Mouse (Mus musculus): ENCODE measurements around the gene Zfand4. TPM values are rescaled to one million over a fixed set of nuclear protein-coding genes. Genes with fewer than 3 reads are reported as not detected.
"Not testable (repeated sequence)": the region's sequence is repeated elsewhere in the genome, so short reads cannot be mapped to it uniquely, and the experiment has no call there.

Zfand4 gene
- 4.9 and 5.9 TPM in 2 replicates for polyA plus RNA-seq (2015; fragmentation: Nextera tagmentation; extraction: Ambion mirVana)

DNA sequence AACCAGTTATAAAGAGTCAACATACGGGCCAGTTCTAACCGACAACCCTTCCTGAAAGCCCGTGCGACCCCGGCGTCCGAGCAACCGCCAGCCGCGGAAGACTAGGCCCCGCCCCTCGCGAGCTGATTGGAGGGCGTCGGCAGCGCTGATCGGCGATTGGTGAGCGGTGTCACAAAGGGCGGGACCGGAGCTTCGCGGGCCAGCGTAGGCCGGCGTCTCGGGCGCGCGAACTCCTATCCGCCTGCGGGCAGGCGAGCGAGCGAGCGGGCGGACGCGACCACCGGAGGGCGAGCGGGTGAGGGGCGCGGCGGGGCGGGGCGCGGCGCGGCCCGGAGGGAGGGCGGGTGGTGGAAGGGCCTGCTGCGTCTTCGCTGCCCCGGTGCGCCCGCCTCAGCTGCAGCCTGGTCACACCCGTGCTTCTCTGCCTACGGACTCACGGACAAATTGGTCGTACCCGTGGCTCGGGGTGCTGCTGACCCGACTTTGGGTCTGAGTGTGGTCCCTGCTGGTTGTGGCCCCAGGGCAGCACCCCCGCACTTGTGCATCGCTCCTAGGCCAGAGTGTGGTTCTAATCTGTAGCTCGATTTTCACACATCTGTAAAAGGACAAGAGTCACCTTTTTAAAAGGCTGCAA, at the start of gene Zfand4:
TSS of gene Zfand4 (plus strand) at position 205 of the 634 bp plus-strand sequence.
- Histone ChIP-seq H3K9me3 (replicated peaks) (no peaks in the 10 kb centered on the region), H3K9ac (peak within 1 kb of the TSS; percentile 85), H3K27me3 (no peaks in the 10 kb centered on the region), H3K4me1 (replicated peaks) (peaks cover 36% of the 10 kb centered on the region), H3K36me3 (peaks cover 6% of the 10 kb centered on the region; the same call in 1 of the 2 replicates), H3K27ac (peak within 1 kb of the TSS; percentile 81), H3K4me2 (peak within 1 kb of the TSS; percentile 80), H3K4me3 (replicated peaks) (peak within 1 kb of the TSS; percentile 74)
- WGBS (ENCODE audit: insufficient replicate concordance) = under 1% methylated on average over 66 of the region's 67 CpGs
- ATAC-seq (ENCODE audit: low read depth) = peak; percentile 97
- peak; percentile 91 for DNase-seq

DNA sequence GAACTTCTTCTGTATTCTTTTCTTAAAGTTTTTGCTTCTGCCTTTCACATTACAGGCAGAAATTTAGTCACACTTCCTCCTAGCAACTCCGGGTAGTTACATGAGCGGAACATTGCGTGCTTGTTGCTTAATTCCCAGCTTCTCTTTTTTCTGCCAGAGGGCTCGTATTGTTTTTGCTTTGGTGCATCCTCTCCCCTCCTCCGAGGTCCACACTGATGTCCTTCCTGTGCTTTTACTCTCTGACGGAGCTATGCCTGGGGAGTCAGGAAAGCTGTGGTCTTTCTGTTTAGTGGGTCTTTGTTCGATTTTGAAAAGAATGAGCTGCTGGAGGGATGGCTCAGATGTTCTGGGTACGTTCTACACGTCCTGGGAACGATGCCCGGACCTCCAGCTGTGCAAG, 36.3 kb upstream of the Zfand4 start:
- ATAC-seq (ENCODE audit: low read depth) = no peak
- Histone ChIP-seq H3K9ac (no peak overlapping the region), H3K27me3 (no peaks in the 10 kb centered on the region), H3K4me3 (replicated peaks) (no peak overlapping the region), H3K4me2 (no peak overlapping the region), H3K36me3 (peaks cover 54% of the 10 kb centered on the region), H3K9me3 (replicated peaks) (no peaks in the 10 kb centered on the region), H3K27ac (no peak overlapping the region), H3K4me1 (replicated peaks) (no peaks in the 10 kb centered on the region)
- DNase-seq = no peak
- 61% methylated on average over 11 of the region's 11 CpGs for WGBS (ENCODE audit: insufficient replicate concordance)

DNA sequence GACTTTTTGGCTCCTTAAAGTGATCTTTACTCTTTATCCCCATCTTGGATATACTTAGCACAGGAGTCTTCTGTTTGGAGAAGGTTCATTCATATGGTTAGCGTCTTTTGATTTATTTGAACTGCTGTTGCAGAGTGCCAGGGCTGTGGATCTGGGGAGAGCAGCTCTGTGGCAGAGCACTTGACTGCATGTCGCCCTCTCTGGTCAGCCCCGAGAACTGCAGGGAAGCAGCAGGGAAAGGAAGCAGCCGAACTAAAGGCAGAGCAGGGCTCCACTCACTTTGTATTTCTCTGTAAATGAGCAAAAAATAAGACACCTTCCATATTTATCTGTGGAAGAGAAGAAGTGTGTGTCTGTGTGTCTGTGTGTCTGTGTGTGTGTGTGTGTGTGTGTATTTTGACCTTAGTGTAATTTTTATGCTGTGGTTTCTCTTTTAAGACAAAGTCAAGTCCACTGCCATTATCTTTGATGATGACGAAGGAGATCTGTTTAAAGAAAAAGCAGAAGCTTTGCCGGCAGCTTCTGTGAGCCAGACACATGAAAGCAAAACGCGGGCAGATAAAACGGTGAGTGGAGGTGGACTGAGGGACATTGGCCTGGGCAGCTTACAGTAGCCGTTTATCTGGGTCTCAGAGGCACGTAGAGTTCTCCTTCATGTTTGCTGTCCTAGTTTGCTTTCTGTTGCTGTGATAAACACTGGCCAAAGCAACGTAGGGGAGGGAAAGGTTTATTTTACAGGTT, 35.1 kb upstream of the Zfand4 start:
- peak overlapping the region; percentile 4; the same call in 1 of the 2 replicates for H3K4me2 ChIP-seq

DNA sequence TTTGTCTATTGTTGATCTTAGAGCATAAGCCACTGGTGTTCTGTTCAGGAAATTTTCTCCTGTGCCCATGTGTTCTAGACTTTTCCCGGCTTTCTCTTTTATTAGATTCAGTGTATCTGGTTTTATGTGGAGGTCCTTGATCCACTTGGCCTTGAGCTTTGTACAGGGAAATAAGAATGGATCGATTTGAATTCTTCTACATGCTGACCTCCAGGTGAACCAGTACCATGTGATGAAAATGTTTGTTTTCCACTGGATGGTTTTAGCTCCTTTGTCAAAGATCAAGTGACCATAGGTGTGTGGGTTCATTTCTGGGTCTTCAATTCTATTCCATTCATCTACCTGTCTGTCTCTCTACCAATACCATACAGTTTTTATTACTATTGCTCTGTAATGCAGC, 29.2 kb upstream of the Zfand4 start:
- 75% methylated on average over 2 of the region's 2 CpGs for WGBS (ENCODE audit: insufficient replicate concordance)

More for the DNA sequence above, 35.1 kb upstream of the Zfand4 start:
- Histone ChIP-seq H3K27me3 (no peaks in the 10 kb centered on the region), H3K27ac (no peak overlapping the region), H3K4me1 (replicated peaks) (no peaks in the 10 kb centered on the region), H3K4me3 (replicated peaks) (no peak overlapping the region), H3K9ac (no peak overlapping the region), H3K36me3 (peaks cover 57% of the 10 kb centered on the region), H3K9me3 (replicated peaks) (no peaks in the 10 kb centered on the region)
- DNase-seq = peak; percentile 58
- ATAC-seq (ENCODE audit: low read depth) = peak; percentile 73
- WGBS (ENCODE audit: insufficient replicate concordance) = 45% methylated on average over 12 of the region's 12 CpGs

DNA sequence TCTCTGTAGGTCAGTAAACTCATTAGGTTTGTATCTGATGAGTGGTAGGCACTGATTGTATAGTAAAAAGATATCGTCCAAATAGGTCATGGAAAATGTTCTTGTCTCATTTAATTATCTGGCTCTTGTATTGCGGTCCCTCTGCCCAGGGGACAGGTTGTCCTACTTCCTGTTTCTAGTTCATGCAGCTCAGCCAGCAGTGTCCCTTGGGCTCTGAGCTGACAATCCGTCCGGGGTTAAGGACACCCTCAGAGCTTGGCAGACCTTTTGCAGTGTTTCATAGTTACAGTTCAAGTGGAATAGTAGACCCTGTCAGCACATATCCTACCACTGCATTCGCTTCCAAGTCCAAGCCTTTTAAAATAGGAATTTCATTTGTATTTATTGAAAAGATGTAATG, 28.7 kb upstream of the Zfand4 start:
- H3K4me2 ChIP-seq = no peak overlapping the region
- ATAC-seq (ENCODE audit: low read depth) (no peak), DNase-seq (no peak)
- H3K27me3 ChIP-seq = no peaks in the 10 kb centered on the region
- no peak overlapping the region for H3K27ac ChIP-seq
- H3K9me3 ChIP-seq (replicated peaks) = no peaks in the 10 kb centered on the region
- H3K4me3 ChIP-seq (replicated peaks) = no peak overlapping the region
- H3K9ac ChIP-seq = no peak overlapping the region
- H3K36me3 ChIP-seq = peaks cover 51% of the 10 kb centered on the region
- no peaks in the 10 kb centered on the region for H3K4me1 ChIP-seq (replicated peaks)
- 78% methylated on average over 5 of the region's 5 CpGs for WGBS (ENCODE audit: insufficient replicate concordance)

More for the DNA sequence above, 29.2 kb upstream of the Zfand4 start:
- not testable (repeated sequence) for H3K9me3 ChIP-seq (replicated peaks); H3K27ac ChIP-seq; ATAC-seq (ENCODE audit: low read depth); H3K4me1 ChIP-seq (replicated peaks); DNase-seq; H3K9ac ChIP-seq; H3K4me2 ChIP-seq; H3K27me3 ChIP-seq; H3K4me3 ChIP-seq (replicated peaks)
- H3K36me3 ChIP-seq = peaks cover 53% of the 10 kb centered on the region

DNA sequence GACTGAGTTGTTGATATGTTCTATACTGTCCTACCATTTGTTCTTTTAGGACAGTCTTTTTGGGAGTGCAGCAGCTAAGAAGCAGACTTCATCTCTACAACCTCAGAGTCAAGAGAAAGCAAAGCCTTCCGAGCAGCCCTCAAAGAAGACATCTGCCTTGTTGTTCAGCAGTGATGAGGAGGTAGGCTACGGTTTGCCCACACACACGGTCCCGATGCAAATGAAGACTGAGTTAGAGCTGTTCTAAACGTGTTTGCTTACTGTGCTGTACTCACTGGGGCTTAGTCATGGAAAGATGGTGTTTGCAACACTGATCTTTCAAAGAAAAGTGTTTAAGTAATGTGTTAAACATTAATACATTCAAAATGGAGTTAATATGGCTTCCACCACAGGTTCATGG, 25.9 kb upstream of the Zfand4 start:
- Histone ChIP-seq H3K36me3 (peaks cover 44% of the 10 kb centered on the region), H3K9me3 (replicated peaks) (no peaks in the 10 kb centered on the region), H3K4me1 (replicated peaks) (no peaks in the 10 kb centered on the region), H3K4me3 (replicated peaks) (no peak overlapping the region), H3K9ac (no peak overlapping the region), H3K27me3 (no peaks in the 10 kb centered on the region), H3K27ac (no peak overlapping the region), H3K4me2 (no peak overlapping the region)
- ATAC-seq (ENCODE audit: low read depth) (no peak), DNase-seq (no peak)
- 80% methylated on average over 5 of the region's 5 CpGs for WGBS (ENCODE audit: insufficient replicate concordance)

DNA sequence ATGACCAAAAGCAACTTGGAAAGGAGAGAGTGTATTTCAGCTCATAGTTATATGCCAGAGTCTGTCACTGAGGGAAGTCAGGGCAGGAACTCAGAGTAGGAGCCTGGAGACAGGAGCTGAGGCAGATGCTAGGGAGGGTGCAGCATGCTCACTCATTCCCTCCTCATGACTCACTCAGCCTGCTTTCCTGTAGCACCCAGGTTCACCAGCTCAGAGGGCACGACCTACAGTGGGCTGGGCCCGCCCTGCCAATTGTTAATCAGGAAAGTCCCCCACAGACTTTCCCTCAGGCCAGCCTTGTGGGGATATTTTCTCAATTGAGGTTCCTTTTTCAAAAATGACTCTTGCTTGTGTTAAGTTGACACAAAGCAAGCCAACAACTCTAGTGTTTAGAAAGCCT, 23.7 kb upstream of the Zfand4 start:
- Histone ChIP-seq H3K4me3 (replicated peaks) (no peak overlapping the region), H3K36me3 (peaks cover 52% of the 10 kb centered on the region), H3K4me2 (no peak overlapping the region), H3K9ac (no peak overlapping the region), H3K27ac (no peak overlapping the region), H3K4me1 (replicated peaks) (no peaks in the 10 kb centered on the region), H3K27me3 (no peaks in the 10 kb centered on the region), H3K9me3 (replicated peaks) (no peaks in the 10 kb centered on the region)
- ATAC-seq (ENCODE audit: low read depth) (no peak), DNase-seq (no peak)
- WGBS (ENCODE audit: insufficient replicate concordance) = 56% methylated on average over 2 of the region's 2 CpGs

DNA sequence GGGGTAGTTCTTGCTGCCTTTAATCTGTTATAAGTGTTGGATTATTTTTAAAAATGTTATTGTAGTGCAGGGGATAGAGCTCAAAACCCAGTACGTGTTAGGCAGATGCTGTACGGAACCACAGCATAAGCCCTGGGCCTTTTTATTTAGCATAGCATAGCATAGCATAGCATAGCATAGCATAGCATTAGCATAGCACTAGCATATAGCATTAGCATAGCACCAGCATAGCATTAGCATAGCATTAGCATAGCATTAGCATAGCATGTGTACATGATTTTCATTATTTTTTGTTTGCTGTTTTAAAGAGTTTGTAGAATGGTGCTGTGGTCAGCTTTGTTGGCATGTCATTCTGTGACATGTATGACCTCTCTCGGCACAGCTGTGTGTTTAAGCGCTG, 4.4 kb upstream of the Zfand4 start:
- peaks cover 12% of the 10 kb centered on the region for H3K4me1 ChIP-seq (replicated peaks)
- no peak overlapping the region for H3K27ac ChIP-seq
- peaks cover 26% of the 10 kb centered on the region; the same call in 1 of the 2 replicates for H3K36me3 ChIP-seq
- H3K9me3 ChIP-seq (replicated peaks) = no peaks in the 10 kb centered on the region
- WGBS (ENCODE audit: insufficient replicate concordance) = 84% methylated on average over 4 of the region's 4 CpGs
- no peak overlapping the region for H3K4me3 ChIP-seq (replicated peaks)
- no peak overlapping the region for H3K9ac ChIP-seq
- H3K4me2 ChIP-seq = no peak overlapping the region
- no peaks in the 10 kb centered on the region for H3K27me3 ChIP-seq
- DNase-seq (no peak), ATAC-seq (ENCODE audit: low read depth) (no peak)

DNA sequence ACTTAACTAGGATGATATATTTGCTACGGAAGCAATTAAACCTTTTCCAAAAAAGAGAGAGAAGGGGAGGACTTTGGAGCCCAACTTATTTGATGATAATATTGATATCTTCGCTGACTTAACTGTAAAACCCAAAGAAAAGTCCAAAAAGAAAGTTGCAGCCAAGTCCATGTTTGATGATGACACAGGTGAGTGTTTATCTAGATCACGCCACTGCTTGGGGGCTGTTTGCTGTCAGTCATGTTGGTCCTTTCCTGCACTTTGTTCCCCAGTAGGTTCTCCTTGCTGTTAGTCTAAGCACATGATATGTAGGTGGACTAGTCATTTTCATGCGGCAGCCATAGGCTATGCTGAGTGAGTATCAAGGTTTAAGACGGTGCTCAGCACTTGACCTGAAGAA, 3.5 kb upstream of the Zfand4 start:
- Histone ChIP-seq H3K9ac (no peak overlapping the region), H3K9me3 (replicated peaks) (no peaks in the 10 kb centered on the region), H3K27me3 (no peaks in the 10 kb centered on the region), H3K27ac (no peak overlapping the region), H3K4me2 (no peak overlapping the region), H3K4me3 (replicated peaks) (no peak overlapping the region), H3K4me1 (replicated peaks) (peaks cover 20% of the 10 kb centered on the region), H3K36me3 (peaks cover 21% of the 10 kb centered on the region; the same call in 1 of the 2 replicates)
- DNase-seq (no peak), ATAC-seq (ENCODE audit: low read depth) (no peak)
- WGBS (ENCODE audit: insufficient replicate concordance) = 79% methylated on average over 5 of the region's 5 CpGs

DNA sequence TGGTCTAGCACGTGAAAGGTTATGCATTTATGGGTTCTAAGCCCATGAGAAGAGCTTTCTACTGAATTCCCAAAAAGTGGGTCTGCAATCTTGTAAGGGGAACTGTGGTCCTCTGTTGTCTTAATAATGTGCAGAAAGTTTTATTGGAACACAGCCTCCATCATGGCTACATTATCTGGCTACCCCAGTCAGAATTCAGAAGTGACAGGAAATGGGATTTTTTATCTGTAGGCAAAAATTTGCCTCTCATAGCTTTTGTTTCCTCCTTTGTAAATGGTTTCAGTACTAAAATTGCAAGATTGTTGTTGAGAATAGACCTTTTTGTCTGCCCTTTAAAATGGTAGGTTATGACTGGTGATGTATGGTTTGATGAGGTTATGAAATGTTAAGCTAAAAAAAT, 1.2 kb upstream of the Zfand4 start:
- H3K4me2 ChIP-seq = no peak overlapping the region
- no peak for ATAC-seq (ENCODE audit: low read depth)
- H3K27ac ChIP-seq = peak overlapping the region; percentile 81; the same call in 1 of the 2 replicates
- 82% methylated on average over 1 of the region's 1 CpGs for WGBS (ENCODE audit: insufficient replicate concordance)
- H3K27me3 ChIP-seq = no peaks in the 10 kb centered on the region
- H3K9ac ChIP-seq = no peak overlapping the region
- peaks cover 36% of the 10 kb centered on the region for H3K4me1 ChIP-seq (replicated peaks)
- no peak for DNase-seq
- H3K9me3 ChIP-seq (replicated peaks) = no peaks in the 10 kb centered on the region
- peak overlapping the region; percentile 74; the same call in 1 of the 2 replicates for H3K4me3 ChIP-seq (replicated peaks)
- H3K36me3 ChIP-seq = peaks cover 12% of the 10 kb centered on the region; the same call in 1 of the 2 replicates

DNA sequence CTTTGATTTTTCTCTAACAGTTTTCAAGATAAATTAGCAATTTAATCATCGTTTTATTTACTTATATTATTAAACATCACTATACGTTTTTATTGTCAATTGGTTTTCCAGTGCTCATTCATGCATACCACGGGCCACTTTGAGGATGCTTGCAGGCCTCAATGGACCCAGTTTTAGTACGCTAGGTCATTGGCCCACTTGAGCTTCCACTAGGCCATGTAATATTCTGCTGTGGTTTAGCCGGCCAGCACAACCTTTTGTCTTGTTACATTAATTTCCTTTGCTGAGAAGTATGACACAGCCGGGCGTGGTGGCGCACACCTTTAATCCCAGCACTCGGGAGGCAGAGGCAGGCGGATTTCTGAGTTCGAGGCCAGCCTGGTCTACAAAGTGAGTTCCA, 814 bp downstream of the Zfand4 start:
- DNase-seq (no peak), ATAC-seq (ENCODE audit: low read depth) (no peak)
- Histone ChIP-seq H3K4me3 (replicated peaks) (peak overlapping the region; percentile 74), H3K9ac (peak overlapping the region; percentile 85), H3K27me3 (no peaks in the 10 kb centered on the region), H3K9me3 (replicated peaks) (no peaks in the 10 kb centered on the region), H3K27ac (peak overlapping the region; percentile 39; the same call in 1 of the 2 replicates), H3K4me2 (peak overlapping the region; percentile 80), H3K36me3 (peaks cover 3% of the 10 kb centered on the region; the same call in 1 of the 2 replicates), H3K4me1 (replicated peaks) (peaks cover 36% of the 10 kb centered on the region)
- WGBS (ENCODE audit: insufficient replicate concordance) = 68% methylated on average over 11 of the region's 11 CpGs

Measured in liver, embryonic 13.5 days (tissue).